Mouse (Mus musculus): Measurements from ENCODE around the gene Mbd5.

GRCm38 (mm10) chr2:48915832-48916231, 33.5 kb upstream of the Mbd5 start:
- TF ChIP-seq CTCF (IDR thresholded peaks at IDR 0.05; ENCODE audit: low read depth, low read length) (no peak), GATA1 (IDR thresholded peaks at IDR 0.05; ENCODE audit: borderline replicate concordance, low read length) (no peak), POLR2AphosphoS5 (IDR thresholded peaks at IDR 0.05; ENCODE audit: insufficient replicate concordance, low read depth, low read length) (no peak), TAL1 (conservative IDR thresholded peaks at IDR 0.05; ENCODE audit: low read depth, low read length) (no peak)

Data from G1E (cell line).